Mouse (Mus musculus) ovary, postnatal 10 days (tissue): ENCODE measurements at regions not wholly inside any gene's neighbourhood (a gene's known extent, or its start where the extent isn't known, plus 50 kb on each side); places are given as distances from the start of the nearest gene placed in this dataset.

Experiments
- DNase-seq: peaks from one replicate; pipeline ENCODE4 v3.0.0; 2022; ENCODE audit warnings: low spot score

DNA sequence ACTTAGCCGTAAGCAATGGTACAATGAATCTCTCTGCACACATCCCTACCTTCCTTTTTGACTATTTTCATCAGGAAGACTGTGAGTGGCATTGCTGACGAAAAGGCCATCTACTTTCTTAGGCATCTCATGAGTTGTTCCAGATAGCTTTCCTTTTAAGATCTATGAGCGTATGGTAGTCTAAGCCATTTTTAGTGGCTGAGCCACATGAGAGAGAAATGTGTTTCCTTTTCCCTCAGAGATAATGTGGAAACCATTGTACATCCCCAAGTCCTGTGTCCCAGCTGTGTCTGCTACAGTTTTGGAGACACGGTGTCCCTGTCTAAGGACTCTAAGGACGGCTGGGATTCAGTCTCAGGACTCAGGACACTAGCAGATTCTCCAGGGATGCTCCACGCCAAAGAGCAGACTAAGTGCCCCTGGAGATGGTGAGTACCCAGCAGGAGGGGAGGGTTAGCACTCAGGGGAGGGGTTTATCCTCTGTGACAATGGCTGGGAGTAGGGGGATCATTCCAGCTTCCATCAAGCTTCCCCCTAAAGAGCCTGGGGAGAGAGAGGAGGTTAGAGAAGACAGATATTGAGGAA, 199.0 kb downstream of the Cdca7 start:
- no peak for DNase-seq

DNA sequence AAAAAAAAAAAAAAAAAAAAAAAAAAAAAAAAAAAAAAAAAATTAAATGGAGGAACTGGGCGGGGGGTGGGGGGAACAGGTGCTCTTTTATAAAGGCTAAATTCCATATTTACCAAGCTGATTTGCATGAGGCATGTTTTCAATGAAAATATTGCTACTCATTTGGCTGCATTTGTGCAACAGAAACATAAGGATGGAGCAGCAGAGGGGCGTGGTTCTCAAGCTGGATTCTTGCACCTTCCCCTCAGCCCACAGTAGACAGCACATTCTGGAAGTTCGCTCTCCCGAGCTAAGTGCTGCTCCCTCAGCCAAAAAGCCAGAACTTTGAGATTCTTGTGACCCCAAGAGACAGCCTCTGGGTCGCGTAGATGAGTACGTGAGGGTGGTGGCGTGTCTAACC, 201.8 kb downstream of the Cdca7 start:
- DNase-seq: no peak

DNA sequence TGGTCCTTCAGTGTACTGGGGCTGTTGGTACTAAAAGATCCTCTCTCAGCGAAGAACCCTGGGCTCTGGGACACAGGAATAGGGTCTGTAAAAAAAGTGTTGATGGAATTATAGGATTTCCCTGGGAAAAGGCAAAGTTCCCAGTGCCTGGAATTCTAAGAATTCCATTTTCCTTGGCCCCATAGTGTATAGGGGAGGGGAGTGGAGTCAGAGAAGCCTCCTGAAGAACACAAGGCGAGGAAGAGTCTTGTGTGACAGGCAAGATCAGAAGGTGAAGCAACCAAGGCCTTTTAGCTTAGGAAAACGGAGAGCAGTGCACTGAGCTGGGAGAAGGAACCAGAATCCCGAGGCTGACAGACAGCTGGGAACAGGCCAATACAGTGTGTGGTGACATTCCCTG, 212.1 kb downstream of the Cdca7 start:
- DNase-seq: no peak

DNA sequence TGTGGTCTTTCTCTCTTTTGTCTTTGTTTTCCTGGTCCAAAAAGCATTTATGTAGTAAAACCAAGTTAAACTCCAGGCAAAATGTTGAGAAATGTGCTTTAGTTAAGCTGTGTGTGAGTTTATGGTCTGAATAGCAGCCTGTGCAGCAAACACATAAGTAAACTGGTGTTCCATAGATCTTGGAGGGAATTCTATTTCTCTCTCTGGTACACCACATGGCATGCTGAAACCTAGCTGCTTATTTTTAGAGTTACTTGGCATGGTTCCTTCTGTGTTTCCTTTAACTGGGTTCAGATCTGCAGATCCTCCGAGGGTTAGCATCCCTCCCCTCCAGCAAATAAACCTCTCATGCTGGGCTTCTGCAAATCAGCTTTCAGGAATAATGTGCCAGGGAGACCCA, 225.1 kb downstream of the Cdca7 start:
- no peak for DNase-seq

DNA sequence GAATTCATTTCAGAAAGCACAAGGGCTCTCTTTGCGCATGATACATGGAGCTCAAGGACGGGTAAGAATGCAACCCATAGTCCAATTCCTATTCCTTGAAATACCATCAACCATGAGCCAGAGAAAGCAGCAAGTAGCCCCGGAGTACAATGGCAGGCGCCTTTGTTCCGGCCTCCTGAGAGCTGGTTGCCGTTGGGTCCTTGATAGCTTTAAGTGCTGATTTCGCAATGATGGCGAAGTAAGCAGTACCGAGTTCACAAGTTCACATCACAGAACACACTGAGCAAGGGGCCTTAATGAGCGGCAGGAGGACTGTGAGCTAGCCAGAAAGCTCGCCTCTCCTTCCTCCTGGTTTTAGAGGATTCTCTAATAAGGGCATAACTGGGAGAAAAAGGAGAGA, 227.3 kb downstream of the Cdca7 start:
- DNase-seq: no peak

DNA sequence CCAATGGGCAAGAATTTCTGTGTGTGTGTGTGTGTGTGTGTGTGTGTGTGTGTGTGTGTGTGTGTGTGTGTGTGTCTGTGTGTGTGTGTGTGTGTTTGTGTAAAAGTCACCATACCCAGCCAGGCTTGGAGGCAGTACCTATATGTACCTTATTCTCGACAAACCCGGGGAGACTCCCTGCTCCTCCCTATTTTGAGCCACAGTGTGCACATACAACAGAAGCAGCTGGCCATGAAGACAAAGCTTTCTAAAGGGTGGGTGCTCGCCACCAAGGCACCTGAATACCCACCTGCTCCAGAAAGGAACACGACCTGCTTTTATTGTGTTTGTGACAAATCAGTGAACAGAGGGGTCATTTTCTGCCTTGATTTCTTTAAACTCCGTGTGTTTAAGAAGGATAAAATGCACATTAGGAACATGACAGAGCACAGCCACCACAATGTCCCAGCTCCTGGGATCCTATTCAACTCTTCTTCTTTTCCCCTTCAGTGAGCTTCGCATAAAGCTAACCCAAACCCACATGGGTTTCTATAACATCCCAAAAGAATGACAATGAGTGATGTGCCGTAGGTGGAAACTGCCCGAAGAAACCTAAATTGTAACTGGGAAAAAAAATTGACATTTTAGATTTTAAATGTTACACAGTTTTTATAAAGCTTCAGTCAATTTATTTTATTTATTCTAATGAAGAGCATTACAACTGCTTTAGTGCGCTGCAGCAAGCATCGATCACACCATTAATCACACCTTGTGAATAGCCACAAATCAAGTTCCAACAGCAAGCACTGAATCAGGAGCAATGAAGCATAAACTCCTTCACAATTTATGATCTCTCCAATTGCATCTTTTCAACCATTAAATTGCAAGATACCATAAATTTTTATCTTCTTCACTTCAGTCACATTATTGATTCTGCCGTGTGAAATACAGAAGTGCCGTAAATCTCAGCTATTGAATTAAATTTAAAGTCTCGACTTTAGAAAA, 232.0 kb downstream of the Cdca7 start:
- DNase-seq: no peak

DNA sequence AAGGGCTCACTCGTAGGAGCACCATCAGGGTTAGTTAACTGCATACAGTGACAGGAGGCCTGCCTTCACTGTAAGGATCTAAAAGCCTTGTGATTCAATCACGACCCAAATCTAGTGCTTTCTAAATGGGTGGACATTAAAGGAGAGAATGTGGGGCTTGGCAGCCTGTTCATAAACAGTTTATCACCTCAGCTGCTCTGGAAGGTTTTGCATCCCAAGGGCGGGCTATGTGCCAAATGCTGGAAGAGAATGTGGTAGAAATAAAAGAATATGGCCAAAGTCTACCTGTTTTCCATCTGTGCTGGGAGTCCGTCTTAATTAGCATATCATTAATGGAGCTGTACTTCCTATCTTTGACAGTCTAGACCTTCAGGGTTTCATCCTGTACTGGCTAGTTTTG, 241.0 kb downstream of the Cdca7 start:
- DNase-seq: no peak

DNA sequence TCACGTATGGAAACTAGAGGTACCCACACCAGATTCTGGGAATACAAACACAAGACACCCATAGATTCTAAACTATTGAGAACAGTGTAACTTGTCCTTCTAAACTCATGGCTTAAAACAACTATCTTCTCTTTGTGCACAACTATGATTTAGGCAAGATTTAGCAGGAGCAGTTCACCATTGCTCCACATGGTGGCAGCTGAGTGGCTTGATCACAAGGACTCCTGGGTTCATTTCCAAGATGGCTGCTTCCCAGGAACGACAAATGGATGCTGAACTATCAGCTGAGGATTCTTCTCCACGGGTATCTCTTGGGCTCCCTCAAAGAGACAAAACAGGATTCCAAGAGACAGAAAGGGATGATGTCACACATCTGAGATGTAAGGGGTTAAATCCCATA, 251.5 kb downstream of the Sp3 start:
- peak; percentile 27 for DNase-seq

DNA sequence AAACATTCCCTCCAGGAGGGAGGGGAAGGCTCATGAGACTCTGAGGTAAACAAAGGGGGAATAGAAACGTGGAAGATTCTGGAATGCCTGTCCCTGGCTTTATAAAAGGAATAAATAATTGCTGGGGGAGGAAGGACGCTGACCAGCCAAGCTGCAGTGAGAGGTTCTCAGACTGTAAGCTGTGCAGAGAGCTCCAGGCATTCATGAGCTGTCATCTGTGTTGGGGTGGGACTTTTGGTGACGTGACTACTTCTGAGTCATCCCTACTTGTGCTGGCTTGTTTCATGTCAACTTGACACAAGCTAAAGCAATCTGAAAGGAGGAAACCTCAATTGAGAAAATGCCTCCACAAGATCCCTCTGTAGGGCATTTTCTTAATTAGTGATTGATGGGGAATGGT, 246.9 kb downstream of the Sp3 start:
- DNase-seq: no peak

DNA sequence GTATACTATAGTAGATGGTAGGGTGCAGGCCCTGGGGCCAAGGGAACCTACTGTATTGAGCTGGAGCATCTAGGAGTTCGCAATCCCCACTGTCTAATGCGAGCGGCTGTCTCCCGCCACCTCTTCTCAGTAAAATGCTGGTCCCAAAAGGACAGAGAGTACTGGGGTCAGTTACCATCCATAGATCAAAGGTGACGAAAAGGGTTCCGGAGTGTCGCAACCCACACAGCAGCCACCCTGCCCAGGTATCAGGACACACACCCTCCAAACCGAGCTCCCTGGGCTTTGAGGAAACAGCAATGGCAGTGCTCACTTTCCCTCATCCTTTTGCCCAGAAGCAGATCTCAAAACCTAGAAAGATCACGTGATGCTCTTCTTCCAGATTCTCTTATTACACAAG, 245.2 kb downstream of the Sp3 start:
- DNase-seq: no peak

DNA sequence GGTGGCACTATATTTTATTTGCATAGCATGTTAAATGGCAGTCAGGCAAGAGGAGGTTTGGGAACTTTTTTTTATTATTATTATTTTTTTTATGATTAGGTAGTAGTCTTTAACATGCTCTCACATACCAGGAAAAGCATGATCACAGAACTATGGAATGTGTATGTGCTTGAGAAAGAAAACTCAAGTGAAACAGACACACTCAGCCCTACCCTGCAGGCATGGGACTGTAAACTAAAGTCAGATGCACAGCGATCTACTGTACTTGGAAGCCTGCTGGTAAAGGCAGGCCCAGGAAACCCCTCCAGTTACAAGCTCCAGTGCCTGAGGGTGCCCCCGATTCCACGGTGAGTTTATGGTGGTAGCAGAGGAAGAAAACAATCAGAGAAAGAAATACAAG, 243.6 kb downstream of the Sp3 start:
- no peak for DNase-seq

DNA sequence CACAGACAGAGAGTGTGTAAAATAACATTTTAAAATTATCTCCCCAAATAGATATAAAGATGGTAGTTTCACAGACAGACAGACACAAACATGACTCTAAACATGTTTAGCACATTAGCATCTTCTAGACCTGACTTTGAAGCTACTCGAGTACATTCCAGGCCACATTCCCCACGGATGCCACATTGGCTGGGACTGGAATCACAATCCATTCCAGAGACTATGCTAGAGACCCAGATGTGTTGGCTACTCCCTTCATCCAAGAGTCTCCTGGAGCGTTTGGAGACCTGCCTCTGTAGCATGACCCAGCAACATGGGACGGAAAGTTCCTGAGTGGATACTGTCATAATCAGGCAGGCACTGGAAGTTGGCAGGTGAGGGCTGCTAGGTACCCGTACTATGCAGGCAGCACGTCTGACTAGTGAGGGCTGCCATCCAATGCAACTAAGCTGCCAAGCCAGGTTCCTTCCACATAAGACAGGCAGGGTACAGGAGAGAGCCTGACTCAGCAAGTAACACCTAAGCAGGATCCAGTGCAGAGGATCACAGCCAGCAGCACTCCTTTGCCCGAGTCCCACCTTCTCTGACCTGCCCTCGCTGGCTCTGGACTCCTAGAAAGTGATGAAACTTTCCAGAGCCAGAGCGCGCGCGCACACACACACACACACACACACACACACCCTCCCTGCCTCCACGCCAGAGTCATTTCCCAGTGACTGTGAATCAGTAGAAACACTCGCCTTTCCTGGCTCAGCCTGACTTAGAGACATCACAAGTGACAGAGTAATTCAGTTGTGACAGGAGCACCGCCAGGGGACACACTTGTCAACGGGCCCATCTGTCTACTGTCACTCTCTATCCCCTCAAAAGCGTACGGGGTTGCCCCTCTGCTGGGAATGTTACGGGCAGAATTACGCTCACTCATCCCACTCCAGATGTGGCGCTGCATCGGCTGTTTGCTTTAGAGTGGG, 239.6 kb downstream of the Sp3 start:
- DNase-seq: no peak

DNA sequence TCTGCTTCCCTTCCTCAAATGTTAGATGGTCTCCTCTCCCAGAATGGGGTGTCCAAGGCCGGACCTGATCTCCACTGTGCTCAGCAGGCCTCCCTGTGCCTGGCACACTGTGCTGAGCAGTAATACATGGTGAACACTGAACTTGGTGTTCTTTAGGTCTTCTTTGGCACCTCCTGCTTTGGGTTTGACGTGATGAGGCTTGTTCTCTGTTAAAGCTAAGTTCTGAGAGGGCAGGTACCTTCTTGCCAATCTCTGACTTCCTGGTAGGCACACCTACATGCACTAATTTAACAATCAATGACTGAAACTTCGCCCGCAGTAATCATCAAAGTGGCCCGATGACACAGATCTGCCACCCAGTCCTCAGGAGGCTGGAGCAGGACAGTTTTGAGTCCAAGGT, 238.5 kb downstream of the Sp3 start:
- no peak for DNase-seq

DNA sequence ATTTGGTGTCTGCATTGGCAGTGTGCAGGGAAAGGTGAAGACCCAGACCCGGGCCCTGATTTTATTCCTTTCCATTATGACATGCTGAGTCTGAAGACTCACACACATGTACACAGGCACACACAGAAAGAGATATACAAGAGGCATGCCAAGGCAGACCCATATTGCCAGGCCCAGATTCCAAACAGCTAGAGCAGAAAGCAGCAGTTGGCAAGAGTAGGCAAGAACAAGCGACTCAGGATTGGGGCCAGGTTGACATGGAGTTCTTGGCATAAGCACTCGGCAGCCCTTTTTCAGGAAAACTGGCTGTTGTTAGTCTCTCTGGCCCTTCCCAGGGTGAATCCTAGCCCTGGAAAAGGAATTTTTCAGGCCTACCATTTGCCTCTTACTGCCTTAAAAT, 236.6 kb downstream of the Sp3 start:
- DNase-seq: no peak

DNA sequence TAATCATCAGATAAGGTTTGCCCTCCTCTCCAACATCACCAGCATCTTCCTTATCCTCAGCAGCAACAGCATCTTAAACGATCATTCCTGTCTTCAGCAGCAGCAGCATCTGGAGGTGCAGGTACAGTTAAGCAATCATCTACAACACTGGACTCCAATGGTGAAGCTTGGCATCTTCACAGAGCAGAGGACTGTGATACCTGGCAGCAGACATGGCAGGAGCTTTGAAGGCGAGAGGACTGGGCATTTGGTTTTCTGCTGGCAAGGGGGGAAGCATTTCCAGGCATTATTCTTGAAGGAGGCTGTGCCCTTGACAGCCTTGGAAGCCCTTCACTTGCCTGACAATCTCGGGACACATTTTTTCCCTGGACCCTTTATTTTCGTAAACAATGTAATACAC, 235.3 kb downstream of the Sp3 start:
- no peak for DNase-seq

DNA sequence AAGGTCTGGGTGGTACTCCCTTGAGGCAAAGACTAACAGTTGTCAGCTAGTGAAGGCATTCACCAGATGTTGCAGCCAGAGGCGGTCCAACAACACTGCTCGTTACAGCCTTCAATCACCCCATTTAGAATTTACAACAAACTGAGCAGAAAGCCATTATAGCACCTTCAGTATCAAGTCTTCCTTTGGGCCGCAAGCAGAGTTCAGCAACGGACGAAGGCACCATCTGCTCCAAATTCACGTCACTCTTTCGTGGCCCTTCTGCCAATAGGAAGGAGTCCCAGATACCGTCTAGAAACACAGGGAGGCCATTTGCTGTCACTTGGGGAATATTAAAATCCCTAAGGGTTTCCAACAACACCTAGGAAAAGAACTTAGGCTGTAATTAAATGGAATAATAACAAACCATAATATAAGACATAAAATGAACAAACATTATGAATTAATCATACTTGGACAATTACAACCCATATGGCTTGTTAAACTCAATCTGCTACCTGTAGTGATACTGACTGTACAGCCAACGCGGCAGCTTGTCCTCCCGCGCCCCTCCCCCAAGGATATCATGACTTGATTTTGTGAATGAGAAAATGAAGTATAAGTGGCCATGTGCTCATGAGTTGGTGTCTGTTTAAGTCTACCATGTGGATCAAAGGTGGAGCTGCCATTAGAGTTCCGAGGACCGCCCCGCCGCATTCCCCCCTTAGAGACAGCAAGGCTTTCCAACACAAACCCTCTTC, 233.6 kb downstream of the Sp3 start:
- DNase-seq: no peak

DNA sequence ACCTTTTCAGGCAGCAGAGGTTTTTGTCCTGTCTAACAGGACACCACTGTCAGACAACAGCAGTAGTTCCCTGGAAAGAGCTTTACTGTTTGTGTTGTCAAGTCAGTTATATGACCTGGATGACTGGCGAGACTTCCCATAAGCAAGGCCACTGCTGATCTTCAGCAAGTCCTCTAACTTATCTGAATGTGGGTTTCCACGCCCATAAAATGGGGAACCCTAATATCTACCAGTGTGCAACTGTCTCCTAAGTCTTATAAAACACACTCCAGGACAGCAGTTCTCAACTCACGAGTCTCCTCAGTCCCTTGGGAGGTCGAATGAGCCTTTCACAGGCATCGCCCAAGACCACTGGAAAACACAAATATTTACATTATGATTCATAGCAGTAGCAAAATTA, 232.9 kb downstream of the Sp3 start:
- DNase-seq: no peak

DNA sequence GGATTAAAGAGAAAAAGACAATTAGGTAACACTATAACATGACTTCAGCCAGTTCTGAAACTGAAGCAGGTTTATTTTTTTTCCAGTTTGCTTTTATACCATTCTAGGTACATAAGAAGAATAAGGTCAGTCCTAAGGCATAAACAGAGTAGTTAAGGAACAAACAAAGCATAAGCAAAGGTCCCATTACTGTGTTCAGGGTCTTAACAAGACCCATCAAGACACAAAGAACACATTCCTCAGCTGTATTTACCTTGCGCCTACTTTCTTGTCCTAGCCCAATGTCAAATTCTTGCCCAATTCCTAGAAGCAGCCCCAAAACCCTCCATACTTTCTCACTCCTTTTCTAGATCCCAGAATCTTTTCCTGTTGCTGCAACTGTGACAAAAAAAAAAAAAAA, 230.8 kb downstream of the Sp3 start:
- no peak for DNase-seq

DNA sequence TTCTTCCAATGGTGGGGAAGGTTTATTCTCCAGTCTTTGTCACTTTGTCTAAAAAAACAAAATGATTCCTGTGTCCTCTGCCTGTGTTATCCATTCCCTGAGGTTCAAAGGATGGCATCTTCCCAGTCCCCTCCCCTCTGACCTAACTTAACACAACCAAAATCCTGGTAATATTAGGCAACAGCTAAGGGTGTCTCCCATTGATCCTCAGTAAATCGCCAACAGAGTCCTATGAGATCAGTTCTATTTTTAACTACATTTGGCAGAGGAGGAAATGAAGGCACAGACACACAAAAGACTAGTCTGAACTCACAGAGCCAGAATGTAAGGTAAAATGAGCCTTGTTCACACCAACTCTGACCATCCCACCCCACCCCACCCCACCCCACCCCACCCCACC, 228.8 kb downstream of the Sp3 start:
- DNase-seq: no peak

DNA sequence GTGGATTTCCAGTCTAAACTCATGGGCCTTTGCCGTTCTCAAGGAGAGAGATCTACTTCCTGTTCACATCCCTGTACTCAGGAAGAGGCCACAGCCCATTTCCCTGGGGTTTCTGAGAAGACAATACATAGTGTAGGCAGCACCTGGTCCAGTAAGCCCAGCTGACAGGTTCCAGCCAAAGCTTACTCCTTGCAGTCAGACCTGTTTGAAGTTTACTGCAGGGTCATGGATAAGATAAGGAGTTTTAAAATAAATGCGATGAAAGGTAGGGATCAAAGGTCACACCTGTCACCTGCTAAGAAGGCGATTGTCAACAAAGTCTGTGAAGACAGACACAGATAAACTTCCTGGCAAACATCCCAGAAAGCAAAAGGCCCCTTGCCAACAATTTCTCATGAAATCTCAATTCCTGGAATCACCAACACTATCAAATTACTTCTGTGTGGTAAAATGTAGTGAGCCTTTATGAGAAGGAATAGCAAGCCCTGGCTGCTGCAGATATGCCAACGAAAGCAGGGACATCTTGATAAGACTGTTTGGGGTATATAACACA, 227.5 kb downstream of the Sp3 start:
- DNase-seq: no peak
